Mouse (Mus musculus): ENCODE data around the gene Micall1.

- TF ChIP-seq CTCF (conservative IDR thresholded peaks at IDR 0.05; ENCODE audit: low read length) (no peak), NANOG (IDR thresholded peaks at IDR 0.05; ENCODE audit: borderline replicate concordance, low read length) (no peak), POU5F1 (IDR thresholded peaks at IDR 0.05; ENCODE audit: borderline replicate concordance, low read length) (no peak)
These were observed 33.7 kb upstream of the Micall1 start, which contains the start of gene Eif3l for GRCm38 (mm10) chr15:79074913-79075532.

Data from E14TG2a.4 (cell line).